Mouse (Mus musculus): ENCODE measurements at regions not wholly inside any gene's neighbourhood (a gene's known extent, or its start where the extent isn't known, plus 50 kb on each side); places are given as distances from the start of the nearest gene placed in this dataset.

DNA sequence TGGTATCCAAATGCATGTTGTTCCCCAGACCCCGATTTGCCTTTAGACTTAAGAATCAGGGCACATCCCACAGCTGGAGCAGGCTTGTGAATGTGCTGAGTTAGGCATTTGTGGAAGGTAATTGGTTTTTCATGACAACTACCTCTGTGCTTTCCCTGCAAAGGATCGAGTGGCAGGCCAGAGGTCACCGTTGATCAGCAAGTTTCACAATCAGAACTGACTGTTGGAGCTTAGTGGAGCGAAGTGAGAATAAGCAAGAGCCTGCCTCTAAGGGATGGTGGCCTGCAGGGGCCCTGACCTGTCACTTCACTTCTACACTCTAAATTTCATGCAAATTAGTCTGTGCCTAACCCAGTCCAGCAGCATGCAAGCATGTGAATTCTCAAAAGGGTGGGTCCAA is 270.7 kb downstream of the Ins1 start:
- no peak for DNase-seq

DNA sequence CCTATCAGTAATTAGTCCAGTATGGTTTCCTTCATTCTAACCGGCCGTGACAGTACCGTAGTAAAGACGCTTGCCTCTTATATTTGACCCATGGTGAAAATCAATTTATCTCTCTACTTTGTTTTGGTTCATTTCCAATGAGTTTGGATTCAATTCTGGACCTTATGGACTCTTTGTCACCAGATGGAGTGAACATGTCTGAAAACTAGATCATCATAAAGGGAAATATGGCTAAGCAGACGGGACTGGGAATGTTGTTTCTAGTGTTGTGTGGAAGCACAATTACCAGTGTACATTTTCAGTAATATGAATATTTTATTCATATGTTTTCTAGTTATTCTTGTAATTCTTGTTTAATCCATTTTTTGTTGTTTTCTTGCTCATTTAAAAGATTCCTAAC is 261.4 kb downstream of the Ins1 start:
- DNase-seq = no peak

DNA sequence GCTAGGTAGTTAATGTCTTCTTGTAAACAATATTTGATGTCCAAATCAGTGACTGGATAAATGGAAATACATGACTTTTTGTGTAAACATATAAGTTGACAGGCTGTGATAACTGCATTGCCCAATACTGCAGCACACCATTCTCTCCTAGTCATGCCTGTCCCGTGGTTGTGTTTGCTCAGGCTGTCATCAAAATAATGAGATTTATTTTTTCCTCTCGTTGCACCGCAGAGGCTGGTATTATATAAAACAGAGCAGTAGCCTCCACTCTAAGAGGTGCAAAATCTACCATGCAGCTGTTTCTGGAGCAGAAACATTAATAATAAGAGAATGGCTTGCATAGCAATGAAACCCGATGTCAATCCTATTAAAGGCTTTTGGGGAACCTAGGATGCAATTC is 239.2 kb downstream of the Ins1 start:
- no peak for DNase-seq
